Mouse (Mus musculus) T-helper 17 cell (primary cell): ENCODE data around the gene Rgs14.

ENCODE experiments used
- in situ Hi-C, 2 experiments: fragments of 300-600 bp; cut with MboI, MseI; formaldehyde crosslinking; loops; 1 replicate in 1 of 2; 2 replicates in 1 of 2; pipeline ENCODE4 v1.15.1; 2025; ENCODE audit warnings: high pct_unique_total_duplicates in 2 of 2

The Rgs14 gene

DNA sequence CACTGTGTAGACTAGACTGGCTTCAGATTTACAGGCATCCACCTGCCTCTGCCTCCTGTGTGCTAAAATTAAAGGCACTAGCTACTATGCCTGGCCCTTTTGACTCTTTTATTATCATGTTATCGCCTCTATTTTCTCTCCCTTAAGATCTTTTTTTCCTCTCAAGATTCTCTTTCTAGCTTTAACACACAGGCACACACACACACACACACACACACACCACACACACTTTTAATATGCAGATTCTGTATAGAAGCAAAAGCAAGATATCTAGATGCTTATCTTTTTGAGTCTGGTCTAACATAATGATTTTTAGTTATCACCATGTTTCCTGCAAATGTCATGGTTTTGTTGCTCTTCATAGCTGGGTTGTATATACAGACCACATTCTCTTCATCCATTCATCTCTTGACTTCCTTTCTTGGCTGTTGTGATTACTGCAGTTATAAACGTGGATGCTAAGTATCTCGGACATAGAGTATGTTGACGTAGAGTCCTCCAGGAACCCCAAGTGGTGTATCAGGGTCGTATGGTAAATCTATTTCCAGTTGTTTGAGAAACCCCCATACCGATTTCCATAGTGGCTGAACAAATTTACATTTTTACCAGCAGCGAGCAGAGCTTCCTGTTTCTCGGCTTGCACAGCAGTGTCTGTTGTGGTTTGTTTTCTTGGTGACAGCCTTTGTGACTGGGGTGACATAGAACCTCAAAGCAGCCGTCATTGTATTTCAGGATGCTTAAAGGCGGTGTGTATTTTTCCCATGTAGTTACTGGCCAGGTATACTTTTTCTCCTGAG lies 62.6 kb downstream of the Rgs14 start:
- in situ Hi-C loops = no loop called here
